Mouse (Mus musculus) heart, embryonic 12.5 days (tissue): Measurements from ENCODE around the gene Ap1g1. TPM values are rescaled to one million over a fixed set of nuclear protein-coding genes. Genes with fewer than 3 reads are reported as not detected.

ENCODE experiments used
- ATAC-seq: fragments of 200-750 bp; cut with Nextera tagmentation; 2 replicates; pipeline ENCODE4 v1.8.0; 2017; ENCODE audit warnings: moderate TSS enrichment, moderate library complexity; ENCODE audit not compliant: insufficient number of reproducible peaks, low FRiP score
- H3K27ac ChIP-seq: fragments of 300-500 bp; sonication (generic); 2 replicates; pipeline ENCODE4 v1.5.1; 2016; ENCODE audit warnings: mild to moderate bottlenecking, moderate library complexity; ENCODE audit not compliant: poor library complexity, severe bottlenecking
- H3K27me3 ChIP-seq: fragments of 300-500 bp; sonication (generic); replicated peaks from 2 replicates; pipeline ENCODE4 v1.6.1; 2016; ENCODE audit warnings: mild to moderate bottlenecking, moderate library complexity
- H3K36me3 ChIP-seq: fragments of 300-500 bp; sonication (generic); 2 replicates; pipeline ENCODE4 v1.6.1; 2016; ENCODE audit warnings: mild to moderate bottlenecking, moderate library complexity
- H3K4me1 ChIP-seq: fragments of 300-500 bp; sonication (generic); replicated peaks from 2 replicates; pipeline ENCODE4 v1.6.1; 2016; ENCODE audit warnings: mild to moderate bottlenecking
- H3K4me2 ChIP-seq: fragments of 300-500 bp; sonication (generic); 2 replicates; pipeline ENCODE4 v1.6.1; 2016; ENCODE audit warnings: mild to moderate bottlenecking, moderate library complexity
- H3K4me3 ChIP-seq: fragments of 300-500 bp; sonication (generic); 2 replicates; pipeline ENCODE4 v1.5.1; 2016; ENCODE audit warnings: mild to moderate bottlenecking
- H3K9ac ChIP-seq: fragments of 300-500 bp; sonication (generic); 2 replicates; pipeline ENCODE4 v1.6.1; 2016; ENCODE audit warnings: mild to moderate bottlenecking, moderate library complexity
- H3K9me3 ChIP-seq: fragments of 300-500 bp; sonication (generic); replicated peaks from 2 replicates; pipeline ENCODE4 v1.6.1; 2016; ENCODE audit warnings: mild to moderate bottlenecking, moderate library complexity
- WGBS: fragments of 180-500 bp; shearing (Covaris S2); methylation state at CpG from one replicate; pipeline ENCODE4 v1.1.7; 2016; 5-methylcytosine and 5-hydroxymethylcytosine counted together
- polyA plus RNA-seq: library from polyadenylated mRNA; unstranded; fragments of >200 nt; fragmentation: Nextera tagmentation; extraction: Ambion mirVana; gene quantifications from 2 replicates; pipeline ENCODE4 v1.2.1, GENCODE M21; 2016

Ap1g1 gene
- polyA plus RNA-seq, 1 experiment from 2014 or later, result 44.8 TPM

DNA sequence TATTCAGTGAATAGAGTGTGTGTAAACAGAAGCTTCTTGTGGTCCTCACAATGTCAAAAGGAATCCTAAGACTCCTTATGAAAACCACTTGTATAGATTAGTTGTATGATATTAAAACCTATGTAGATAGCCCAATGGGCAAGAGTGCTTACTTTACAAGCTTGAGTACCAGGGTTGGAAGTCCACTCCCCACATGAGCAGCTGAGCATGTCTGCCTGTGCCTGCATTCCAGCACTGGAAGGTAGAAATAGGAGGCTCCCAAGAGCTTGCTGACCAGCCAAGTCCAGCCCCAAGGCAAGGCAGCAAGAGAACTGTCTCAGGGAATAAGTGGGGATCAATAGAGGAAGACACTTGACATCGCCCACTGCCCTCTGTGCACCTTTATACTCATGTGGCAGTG, 116.3 kb downstream of the Ap1g1 start:
- Histone ChIP-seq H3K9ac (no peak overlapping the region), H3K27ac (no peak overlapping the region), H3K9me3 (0 out of 2 replicates have a peak, but pooled peaks cover 2% of the 10 kb centered on the region), H3K36me3 (peaks cover 23% of the 10 kb centered on the region), H3K4me3 (no peak overlapping the region), H3K27me3 (no peaks in the 10 kb centered on the region), H3K4me1 (no peaks in the 10 kb centered on the region), H3K4me2 (no peak overlapping the region)
- 94% methylated on average over 1 of the region's 1 CpGs for WGBS
- no peak for ATAC-seq

- Histone ChIP-seq H3K4me1 (no peaks in the 10 kb centered on the region), H3K27me3 (no peaks in the 10 kb centered on the region), H3K9ac (no peak overlapping the region), H3K36me3 (peaks cover 15% of the 10 kb centered on the region), H3K27ac (no peak overlapping the region), H3K9me3 (0 out of 2 replicates have a peak, but pooled peaks cover 2% of the 10 kb centered on the region), H3K4me2 (no peak overlapping the region), H3K4me3 (no peak overlapping the region)
- WGBS, result 89% methylated on average over 12 of the region's 12 CpGs
- ATAC-seq, result no peak
These were observed 117.0 kb downstream of the Ap1g1 start for GRCm38 (mm10) chr8:109895355-109895754.

GRCm38 (mm10) chr8:109902379-109902778, 124.0 kb downstream of the Ap1g1 start:
- Histone ChIP-seq H3K4me3 (no peak overlapping the region), H3K4me2 (no peak overlapping the region), H3K27me3 (no peaks in the 10 kb centered on the region), H3K27ac (no peak overlapping the region), H3K4me1 (no peaks in the 10 kb centered on the region), H3K9me3 (no peaks in the 10 kb centered on the region), H3K36me3 (peaks cover 11% of the 10 kb centered on the region), H3K9ac (no peak overlapping the region)
- no peak for ATAC-seq

DNA sequence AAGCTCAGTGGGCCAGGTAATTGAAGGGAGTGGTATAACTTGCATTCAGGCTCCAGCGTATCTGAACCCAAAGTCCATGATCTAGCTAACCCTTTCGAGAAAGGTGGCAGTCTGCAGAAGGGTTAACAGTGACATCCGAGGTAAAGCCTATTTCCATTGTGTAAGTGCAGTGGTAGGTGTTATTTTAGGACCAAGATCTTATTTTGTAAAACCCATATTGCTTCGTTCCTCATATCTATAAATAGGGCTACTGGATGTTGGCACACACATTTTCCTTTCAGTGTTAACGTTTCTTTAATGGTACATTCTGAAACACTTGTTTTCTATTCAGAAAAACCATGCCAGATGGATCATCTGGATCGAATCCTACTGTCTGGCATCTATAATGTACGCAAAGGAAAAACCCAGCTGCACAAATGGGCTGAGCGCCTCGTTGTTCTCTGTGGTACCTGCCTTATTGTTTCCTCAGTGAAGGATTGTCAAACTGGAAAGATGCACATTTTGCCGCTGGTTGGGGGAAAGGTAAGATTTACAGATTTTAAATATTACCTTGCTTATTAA, 125.6 kb downstream of the Ap1g1 start:
- no peak for ATAC-seq
- Histone ChIP-seq H3K27ac (no peak overlapping the region), H3K9ac (no peak overlapping the region), H3K36me3 (peaks cover 21% of the 10 kb centered on the region), H3K4me1 (no peaks in the 10 kb centered on the region), H3K4me2 (no peak overlapping the region), H3K27me3 (no peaks in the 10 kb centered on the region), H3K9me3 (no peaks in the 10 kb centered on the region), H3K4me3 (no peak overlapping the region)
- 83% methylated on average over 10 of the region's 10 CpGs for WGBS

GRCm38 (mm10) chr8:109904928-109905668, 126.7 kb downstream of the Ap1g1 start:
- H3K9me3 ChIP-seq, result no peaks in the 10 kb centered on the region
- H3K36me3 ChIP-seq, result peaks cover 32% of the 10 kb centered on the region

DNA sequence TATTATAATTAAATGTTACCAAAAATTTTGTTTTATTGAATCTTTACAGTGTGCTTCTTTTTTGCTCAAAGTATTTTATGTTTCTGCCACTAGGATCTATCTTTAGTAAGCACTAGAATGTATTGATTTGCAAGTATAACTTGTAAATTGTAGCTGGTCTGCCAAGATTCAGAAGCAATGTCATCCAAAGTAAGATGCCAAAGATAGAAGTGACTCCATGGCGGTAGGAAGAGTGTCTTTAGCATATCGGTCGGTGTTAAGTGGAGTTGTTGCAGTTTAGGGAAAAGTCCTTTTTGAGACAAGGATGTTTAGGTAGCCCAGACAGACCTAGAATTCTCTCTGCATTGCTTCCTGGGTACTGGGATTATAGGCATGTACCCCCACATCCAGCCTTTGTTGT, 128.6 kb downstream of the Ap1g1 start:
- no peaks in the 10 kb centered on the region for H3K9me3 ChIP-seq
- H3K27me3 ChIP-seq, result no peaks in the 10 kb centered on the region
- no peak overlapping the region for H3K9ac ChIP-seq
- H3K4me3 ChIP-seq, result no peak overlapping the region
- H3K36me3 ChIP-seq, result peaks cover 31% of the 10 kb centered on the region
- 93% methylated on average over 3 of the region's 3 CpGs for WGBS
- no peak overlapping the region for H3K27ac ChIP-seq
- no peak overlapping the region for H3K4me2 ChIP-seq
- no peaks in the 10 kb centered on the region for H3K4me1 ChIP-seq
- ATAC-seq, result no peak

More at GRCm38 (mm10) chr8:109904928-109905668, 126.7 kb downstream of the Ap1g1 start:
- H3K9ac ChIP-seq, result no peak overlapping the region
- H3K27me3 ChIP-seq, result no peaks in the 10 kb centered on the region
- ATAC-seq, result no peak
- no peak overlapping the region for H3K4me2 ChIP-seq
- no peak overlapping the region for H3K27ac ChIP-seq
- H3K4me3 ChIP-seq, result no peak overlapping the region
- H3K4me1 ChIP-seq, result no peaks in the 10 kb centered on the region
- 82% methylated on average over 1 of the region's 1 CpGs for WGBS

DNA sequence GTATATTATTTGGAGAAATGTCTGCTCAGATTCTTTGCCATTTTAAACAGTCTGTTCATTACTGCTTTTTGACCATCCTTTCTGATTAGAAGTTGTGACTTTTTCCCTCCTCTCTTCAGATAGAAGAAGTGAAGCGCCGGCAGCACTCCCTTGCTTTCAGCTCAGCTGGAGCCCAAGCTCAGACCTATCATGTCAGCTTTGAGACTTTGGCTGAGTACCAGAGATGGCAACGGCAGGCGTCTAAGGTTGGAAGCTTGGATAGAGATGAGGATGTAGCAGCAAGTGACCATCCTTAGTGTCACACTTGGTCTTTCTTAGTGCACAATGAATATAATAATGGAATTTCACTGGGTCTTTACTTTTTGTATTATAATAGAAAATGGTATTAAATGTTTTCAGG, 129.0 kb downstream of the Ap1g1 start:
- no peaks in the 10 kb centered on the region for H3K4me1 ChIP-seq
- no peaks in the 10 kb centered on the region for H3K9me3 ChIP-seq
- no peaks in the 10 kb centered on the region for H3K27me3 ChIP-seq
- no peak overlapping the region for H3K27ac ChIP-seq
- no peak overlapping the region for H3K4me3 ChIP-seq
- no peak for ATAC-seq
- H3K4me2 ChIP-seq, result no peak overlapping the region
- H3K9ac ChIP-seq, result no peak overlapping the region
- H3K36me3 ChIP-seq, result peaks cover 36% of the 10 kb centered on the region
- WGBS, result 90% methylated on average over 4 of the region's 4 CpGs

Other genes with a start within 250 kb of the Ap1g1 start
- gene Dhx38, start 212.7 kb upstream of the Ap1g1 start, polyA plus RNA-seq, result 19.5 and 19.8 TPM in 2 replicates
- 16.2 and 17.2 TPM in 2 replicates for gene Txnl4b, start 212.7 kb upstream of the Ap1g1 start, polyA plus RNA-seq
- 0.33 TPM in 1 of 2 replicates, not detected in the other for gene Hp, start 199.4 kb upstream of the Ap1g1 start, polyA plus RNA-seq
- 35.6 and 38.2 TPM in 2 replicates for gene Dhodh, start 169.9 kb upstream of the Ap1g1 start, polyA plus RNA-seq
- 0.05 and 0.32 TPM in 2 replicates for gene Pkd1l3, start 164.0 kb upstream of the Ap1g1 start, polyA plus RNA-seq
- gene Ist1, start 85.3 kb upstream of the Ap1g1 start, polyA plus RNA-seq, result 92.8 and 96.2 TPM in 2 replicates
- gene Zfp821, start 73.0 kb upstream of the Ap1g1 start, polyA plus RNA-seq, result 25.0 and 26.9 TPM in 2 replicates
- 8.1 and 8.8 TPM in 2 replicates for gene Atxn1l, start 40.8 kb upstream of the Ap1g1 start, polyA plus RNA-seq
- gene Phlpp2, start 90.0 kb downstream of the Ap1g1 start, polyA plus RNA-seq, result 1.5 and 1.8 TPM in 2 replicates
- gene Marveld3, start 183.6 kb downstream of the Ap1g1 start, polyA plus RNA-seq, result 0.40 and 0.41 TPM in 2 replicates
- 0.08 TPM in 1 of 2 replicates, not detected in the other for gene Tat, start 211.9 kb downstream of the Ap1g1 start, polyA plus RNA-seq